Mouse (Mus musculus) heart, postnatal 0 days (tissue): Measurements from ENCODE around the gene Tnrc6a. TPM values are rescaled to one million over a fixed set of nuclear protein-coding genes. Genes with fewer than 3 reads are reported as not detected.

ENCODE experiments used
- ATAC-seq: fragments of 200-750 bp; cut with Nextera tagmentation; 2 replicates; pipeline ENCODE4 v1.8.0; 2017; ENCODE audit warnings: low read depth, moderate number of reproducible peaks, moderate library complexity; ENCODE audit not compliant: insufficient read depth
- DNase-seq: peaks from one replicate; pipeline ENCODE4 v3.0.0-alpha.2; 2016; ENCODE audit warnings: low spot score
- H3K27ac ChIP-seq: fragments of 300-500 bp; sonication (generic); 2 replicates; pipeline ENCODE4 v1.5.1; 2014; ENCODE audit warnings: low read depth, mild to moderate bottlenecking
- H3K27me3 ChIP-seq: fragments of 300-500 bp; sonication (generic); 2 replicates; pipeline ENCODE4 v1.6.1; 2014; ENCODE audit warnings: low read length, mixed read lengths; ENCODE audit not compliant: control insufficient read depth, insufficient read depth
- H3K36me3 ChIP-seq: fragments of 300-500 bp; sonication (generic); replicated peaks from 2 replicates; pipeline ENCODE4 v1.6.1; 2014; ENCODE audit warnings: low read length, mixed read lengths; ENCODE audit not compliant: control insufficient read depth, insufficient read depth
- H3K4me1 ChIP-seq: fragments of 300-500 bp; sonication (generic); 2 replicates; pipeline ENCODE4 v1.6.1; 2014; ENCODE audit warnings: antibody characterized with exemption; ENCODE audit not compliant: control insufficient read depth, insufficient read depth
- H3K4me2 ChIP-seq: fragments of 300-500 bp; sonication (generic); 2 replicates; pipeline ENCODE4 v1.6.1; 2014; ENCODE audit warnings: low read depth, mild to moderate bottlenecking, low read length, moderate library complexity
- H3K4me3 ChIP-seq: fragments of 300-500 bp; sonication (generic); 2 replicates; pipeline ENCODE4 v1.5.1; 2014; ENCODE audit warnings: low read depth, low read length
- H3K9ac ChIP-seq: fragments of 300-500 bp; sonication (generic); replicated peaks from 2 replicates; pipeline ENCODE4 v1.6.1; 2014; ENCODE audit warnings: low read depth, low read length, mixed read lengths
- H3K9me3 ChIP-seq: fragments of 300-500 bp; sonication (generic); replicated peaks from 2 replicates; pipeline ENCODE4 v1.6.1; 2016; ENCODE audit warnings: low read length; ENCODE audit not compliant: control insufficient read depth
- CTCF ChIP-seq: IDR thresholded peaks from 2 replicates; pipeline ENCODE4 v1.5.1; 2016; ENCODE audit warnings: antibody characterized with exemption, control low read depth, low read depth
- EP300 ChIP-seq: IDR thresholded peaks from 2 replicates; pipeline ENCODE4 v1.6.1; 2016; ENCODE audit warnings: antibody characterized with exemption, low read depth
- WGBS: fragments of 180-500 bp; shearing (Covaris S2); extraction: QIAGEN DNeasy Blood & Tissue Kit; methylation state at CpG from one replicate; pipeline ENCODE4 v1.1.7; 2014; 5-methylcytosine and 5-hydroxymethylcytosine counted together
- polyA plus RNA-seq: library from polyadenylated mRNA; unstranded; fragments of >200 nt; fragmentation: Nextera tagmentation; extraction: Ambion mirVana; gene quantifications from 2 replicates; pipeline ENCODE4 v1.2.1, GENCODE M21; 2015
- total RNA-seq: library from RNA; depleted of rRNA; stranded (reverse); fragments of >200 nt; gene quantifications from 2 replicates; pipeline ENCODE4 v1.2.3, GENCODE M21; 2014; ENCODE audit warnings: low replicate concordance

Tnrc6a gene
- total and polyA plus RNA-seq, 2 experiments from 2014 or later, result 33.6 to 41.4 TPM

DNA sequence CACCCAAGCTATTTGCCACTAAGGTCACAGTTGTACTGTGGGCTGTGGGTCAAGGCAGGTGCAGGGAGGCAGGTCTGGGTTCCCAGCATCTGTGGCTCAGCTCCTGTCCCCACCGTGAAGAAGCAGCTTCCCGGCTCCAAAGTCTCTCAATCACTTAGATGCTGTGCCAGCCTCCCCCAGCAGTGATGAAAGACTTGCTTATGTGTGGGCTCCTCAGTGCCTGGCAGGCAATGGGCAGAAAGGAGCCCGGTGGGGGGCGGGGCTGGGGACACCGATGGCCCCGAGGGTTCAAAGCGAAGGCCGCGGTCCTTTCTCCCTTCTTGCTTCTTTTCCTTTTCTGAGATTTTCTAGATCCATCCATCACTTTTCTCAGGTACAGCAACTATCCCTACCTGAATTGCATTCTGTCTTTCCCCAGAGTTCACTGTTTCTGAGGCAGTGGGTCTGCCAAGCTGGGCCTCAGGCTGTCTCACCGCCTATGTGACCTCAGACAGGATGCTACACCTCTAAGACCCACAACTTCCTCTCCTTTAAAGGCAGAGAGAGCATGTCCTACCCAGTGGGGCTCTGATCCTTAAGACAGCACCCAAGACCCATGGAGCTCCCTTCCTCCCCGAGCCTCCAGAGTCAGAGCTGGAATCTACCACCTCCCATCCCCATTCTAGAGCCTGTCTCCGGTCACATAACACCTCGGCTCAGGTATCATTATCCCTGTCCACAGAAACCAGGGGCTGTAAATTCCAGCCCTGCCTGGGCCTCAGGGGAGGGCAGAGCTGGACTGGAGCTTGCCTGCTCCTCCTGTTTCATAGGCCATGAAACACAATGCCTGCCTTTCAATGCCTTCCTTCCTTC lies 96.3 kb downstream of the Tnrc6a start:
- Histone ChIP-seq H3K27ac (no peak overlapping the region), H3K27me3 (no peaks in the 10 kb centered on the region), H3K9me3 (no peaks in the 10 kb centered on the region), H3K4me1 (no peaks in the 10 kb centered on the region), H3K36me3 (no peaks in the 10 kb centered on the region), H3K4me3 (no peak overlapping the region), H3K4me2 (no peak overlapping the region), H3K9ac (no peak overlapping the region)
- WGBS, result 71% methylated on average over 13 of the region's 13 CpGs
- DNase-seq (no peak), ATAC-seq (no peak)
- TF ChIP-seq CTCF, result no peak
- no peak for TF ChIP-seq EP300

- Histone ChIP-seq H3K9ac (no peak overlapping the region), H3K27me3 (no peaks in the 10 kb centered on the region), H3K4me1 (no peaks in the 10 kb centered on the region), H3K9me3 (no peaks in the 10 kb centered on the region), H3K4me2 (no peak overlapping the region), H3K36me3 (no peaks in the 10 kb centered on the region), H3K27ac (no peak overlapping the region), H3K4me3 (no peak overlapping the region)
- 70% methylated on average over 2 of the region's 2 CpGs for WGBS
- DNase-seq, result no peak
- ATAC-seq, result no peak
- TF ChIP-seq EP300 (no peak), CTCF (no peak)
Measured at GRCm38 (mm10) chr7:123220633-123220942, 96.9 kb downstream of the Tnrc6a start.

- 86% methylated on average over 9 of the region's 9 CpGs for WGBS
- TF ChIP-seq CTCF, result no peak
- TF ChIP-seq EP300, result no peak
Measured at GRCm38 (mm10) chr7:123224076-123224475, 100.4 kb downstream of the Tnrc6a start.

DNA sequence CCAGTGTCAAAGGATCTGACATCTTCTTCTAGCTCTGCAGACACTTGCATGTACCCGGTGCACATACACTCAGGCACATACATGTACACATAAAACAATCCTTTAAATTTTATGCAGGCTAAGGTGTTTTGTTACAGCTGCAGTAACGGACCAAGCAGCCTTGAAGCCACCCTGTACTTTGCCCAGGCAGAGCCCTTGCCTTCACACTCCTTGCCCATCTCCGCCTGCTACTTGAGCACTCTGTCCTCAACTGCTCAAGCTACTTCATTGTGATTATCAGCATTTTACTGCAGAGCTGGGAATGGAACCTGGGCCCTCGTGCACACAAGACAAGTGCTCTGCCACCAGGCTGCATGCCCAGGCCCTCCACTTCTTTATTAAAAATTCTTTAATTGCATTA lies 101.5 kb downstream of the Tnrc6a start:
- ATAC-seq (no peak), DNase-seq (no peak)
- Histone ChIP-seq H3K9me3 (no peaks in the 10 kb centered on the region), H3K9ac (no peak overlapping the region), H3K4me1 (no peaks in the 10 kb centered on the region), H3K27me3 (no peaks in the 10 kb centered on the region), H3K36me3 (no peaks in the 10 kb centered on the region), H3K4me2 (no peak overlapping the region), H3K4me3 (no peak overlapping the region), H3K27ac (no peak overlapping the region)
- TF ChIP-seq EP300, result no peak
- TF ChIP-seq CTCF, result no peak
- 78% methylated on average over 4 of the region's 4 CpGs for WGBS

More at GRCm38 (mm10) chr7:123224076-123224475, 100.4 kb downstream of the Tnrc6a start:
- no peaks in the 10 kb centered on the region for H3K27me3 ChIP-seq
- H3K4me2 ChIP-seq, result no peak overlapping the region
- no peaks in the 10 kb centered on the region for H3K4me1 ChIP-seq
- no peak overlapping the region for H3K4me3 ChIP-seq
- H3K9me3 ChIP-seq, result no peaks in the 10 kb centered on the region
- ATAC-seq, result no peak
- H3K36me3 ChIP-seq, result no peaks in the 10 kb centered on the region
- no peak overlapping the region for H3K27ac ChIP-seq
- no peak for DNase-seq
- H3K9ac ChIP-seq, result no peak overlapping the region

- Histone ChIP-seq H3K27ac (no peak overlapping the region), H3K4me1 (no peaks in the 10 kb centered on the region), H3K9ac (no peak overlapping the region), H3K4me2 (no peak overlapping the region), H3K9me3 (no peaks in the 10 kb centered on the region), H3K4me3 (no peak overlapping the region), H3K27me3 (no peaks in the 10 kb centered on the region), H3K36me3 (no peaks in the 10 kb centered on the region)
- ATAC-seq, result no peak
- 14% methylated on average over 4 of the region's 4 CpGs for WGBS
- peak; percentile 17 for DNase-seq
- TF ChIP-seq EP300 (no peak), CTCF (no peak)
Measured at GRCm38 (mm10) chr7:123235449-123235848, 111.8 kb downstream of the Tnrc6a start.

DNA sequence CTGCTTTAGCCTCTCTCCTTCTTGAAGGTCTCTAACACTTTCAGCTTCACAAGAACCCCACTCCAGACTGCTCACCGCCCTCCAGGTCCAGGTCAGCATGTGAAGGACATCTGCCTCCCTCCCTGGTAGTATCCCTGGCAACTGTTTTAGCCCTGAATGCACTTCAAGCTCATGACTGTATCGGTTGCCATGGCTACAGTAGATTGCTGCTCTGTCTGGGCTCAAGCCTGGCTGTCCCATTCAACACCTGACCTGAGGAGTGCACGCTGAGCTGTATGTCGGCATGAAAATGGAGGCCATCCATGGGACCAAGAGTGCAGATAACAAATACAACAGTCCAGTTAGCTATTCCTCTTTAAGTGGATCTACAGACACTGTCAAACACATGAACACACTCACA lies 114.9 kb downstream of the Tnrc6a start:
- 53% methylated on average over 4 of the region's 4 CpGs for WGBS
- no peak for TF ChIP-seq CTCF
- TF ChIP-seq EP300, result no peak
- H3K9me3 ChIP-seq, result no peaks in the 10 kb centered on the region
- H3K27me3 ChIP-seq, result no peaks in the 10 kb centered on the region
- ATAC-seq (no peak), DNase-seq (no peak)
- H3K4me1 ChIP-seq, result no peaks in the 10 kb centered on the region
- H3K9ac ChIP-seq, result no peak overlapping the region
- H3K4me2 ChIP-seq, result no peak overlapping the region
- no peak overlapping the region for H3K4me3 ChIP-seq
- no peak overlapping the region for H3K27ac ChIP-seq
- H3K36me3 ChIP-seq, result no peaks in the 10 kb centered on the region
